Mouse (Mus musculus) megakaryocyte-erythroid progenitor cell, adult 5-6 weeks (primary cell): Measurements from ENCODE around the gene Chmp2b. TPM values are rescaled to one million over a fixed set of nuclear protein-coding genes. Genes with fewer than 3 reads are reported as not detected.

Experiments
- ATAC-seq: replicated peaks from 2 replicates; pipeline ENCODE4 v1.8.0; 2016; ENCODE audit warnings: mild to moderate bottlenecking, inconsistent platforms; ENCODE audit not compliant: severe bottlenecking, poor library complexity, low FRiP score, low TSS enrichment
- total RNA-seq, 2 experiments: library from RNA; stranded (forward) in 1 of 2; stranded (reverse) in 1 of 2; fragments of 200-1000, 215-1000 nt in 1 of 2; fragments of >200 nt in 1 of 2; fragmentation: Nextera tagmentation in 1 of 2; gene quantifications; 2 replicates each; pipeline ENCODE4 v1.2.3; 2014 to 2017

Chmp2b gene
- total RNA-seq (2014; fragmentation: Nextera tagmentation) (19.3 and 29.3 TPM in 2 replicates), total RNA-seq (2017) (25.0 and 35.6 TPM in 2 replicates)

- ATAC-seq, result peak; percentile 93
These were observed at the start of gene Chmp2b for GRCm38 (mm10) chr16:65561963-65562863. Gene Chmp2b (minus strand): TSS chr16:65562726.

GRCm38 (mm10) chr16:65611678-65612077 lies 49.2 kb upstream of the Chmp2b start:
- no peak for ATAC-seq

- no peak for ATAC-seq
These were observed 38.3 kb upstream of the Chmp2b start for GRCm38 (mm10) chr16:65600798-65601197.

- no peak for ATAC-seq
These were observed 23.8 kb upstream of the Chmp2b start for GRCm38 (mm10) chr16:65586111-65586865.

- no peak for ATAC-seq
These were observed 23.2 kb upstream of the Chmp2b start for GRCm38 (mm10) chr16:65585699-65586098.

GRCm38 (mm10) chr16:65577298-65578029 lies 14.9 kb upstream of the Chmp2b start:
- ATAC-seq, result no peak

GRCm38 (mm10) chr16:65568853-65569252 lies 6.3 kb upstream of the Chmp2b start:
- no peak for ATAC-seq

- ATAC-seq, result no peak
These were observed 2.4 kb upstream of the Chmp2b start for GRCm38 (mm10) chr16:65564951-65565350.

- ATAC-seq, result no peak
These were observed 1.8 kb upstream of the Chmp2b start for GRCm38 (mm10) chr16:65564306-65564705.

GRCm38 (mm10) chr16:65562864-65563206 lies 309 bp upstream of the Chmp2b start:
- peak; percentile 62; the same call in 1 of the 2 replicates for ATAC-seq

GRCm38 (mm10) chr16:65560996-65561962 lies 1.2 kb downstream of the Chmp2b start:
- ATAC-seq, result peak; percentile 67

GRCm38 (mm10) chr16:65559591-65559990 lies 2.9 kb downstream of the Chmp2b start:
- no peak for ATAC-seq

- no peak for ATAC-seq
These were observed 5.2 kb downstream of the Chmp2b start for GRCm38 (mm10) chr16:65557369-65557768.

GRCm38 (mm10) chr16:65554267-65554666 lies 8.3 kb downstream of the Chmp2b start:
- ATAC-seq, result no peak

- no peak for ATAC-seq
These were observed 11.7 kb downstream of the Chmp2b start for GRCm38 (mm10) chr16:65550814-65551213.

- no peak for ATAC-seq
These were observed 13.6 kb downstream of the Chmp2b start for GRCm38 (mm10) chr16:65548960-65549359.

- ATAC-seq, result no peak
These were observed 18.7 kb downstream of the Chmp2b start for GRCm38 (mm10) chr16:65543676-65544293.

GRCm38 (mm10) chr16:65533315-65533999 lies 29.1 kb downstream of the Chmp2b start:
- ATAC-seq, result peak; percentile 87
